ENCODE assay signal across 26 mouse cellular contexts in genomic region chrX:162348341-162348740, GRCm38 (mm10).
DNase-seq lines count a peak whose midpoint lies in the region; ATAC-seq and TF ChIP-seq lines count a peak whose summit lies in the region.
"Had no signal": no experiment of that assay in that cellular context is flagged by ENCODE, and none has a peak within 500 bp of the region (broad histone marks: within the 10 kb centered on the region; RNA-seq: fewer than 3 reads in every experiment).

No protein-coding gene starts in this region.

- H3K4me2 ChIP-seq in lung, embryonic 14.5 days, result no peak overlapping the region
- no peak overlapping the region for H3K4me2 ChIP-seq in lung, postnatal 0 days (replicated peaks; ENCODE audit: low read depth, low read length)
- H3K4me2 ChIP-seq in midbrain, embryonic 16.5 days (ENCODE audit: low read length), result no peak overlapping the region
- no peak overlapping the region for H3K4me2 ChIP-seq in forebrain, embryonic 12.5 days
- no peak overlapping the region for H3K4me2 ChIP-seq in liver, embryonic 12.5 days
- H3K4me2 ChIP-seq: heart, embryonic 15.5 days; hindbrain, embryonic 13.5 days; midbrain, embryonic 15.5 days; neural tube, embryonic 13.5 days had no signal

- H3K9me3 ChIP-seq in lung, embryonic 14.5 days (ENCODE audit: low read depth, low read length), result no peaks in the 10 kb centered on the region
- no peaks in the 10 kb centered on the region for H3K9me3 ChIP-seq in lung, postnatal 0 days (ENCODE audit: low read length)
- H3K9me3 ChIP-seq in midbrain, embryonic 16.5 days (replicated peaks; ENCODE audit: control insufficient read depth, low read length, poor library complexity, severe bottlenecking), result no peaks in the 10 kb centered on the region
- no peaks in the 10 kb centered on the region for H3K9me3 ChIP-seq in forebrain, embryonic 12.5 days
- H3K9me3 ChIP-seq in liver, embryonic 12.5 days (replicated peaks), result no peaks in the 10 kb centered on the region
- H3K9me3 ChIP-seq: heart, embryonic 15.5 days; hindbrain, embryonic 13.5 days; midbrain, embryonic 15.5 days; neural tube, embryonic 13.5 days had no signal

- no peak overlapping the region for H3K9ac ChIP-seq in lung, embryonic 14.5 days
- no peak overlapping the region for H3K9ac ChIP-seq in lung, postnatal 0 days (replicated peaks; ENCODE audit: low read depth)
- no peak overlapping the region for H3K9ac ChIP-seq in midbrain, embryonic 16.5 days (ENCODE audit: low read depth, low read length)
- no peak overlapping the region for H3K9ac ChIP-seq in forebrain, embryonic 12.5 days
- H3K9ac ChIP-seq in liver, embryonic 12.5 days, result no peak overlapping the region
- H3K9ac ChIP-seq: heart, embryonic 15.5 days; hindbrain, embryonic 13.5 days; liver, postnatal 0 days; midbrain, embryonic 15.5 days; neural tube, embryonic 13.5 days had no signal

- H3K36me3 ChIP-seq in lung, embryonic 14.5 days (ENCODE audit: insufficient read depth), result no peaks in the 10 kb centered on the region
- H3K36me3 ChIP-seq in lung, postnatal 0 days (ENCODE audit: insufficient read depth, low read length), result no peaks in the 10 kb centered on the region
- H3K36me3 ChIP-seq in midbrain, embryonic 16.5 days (ENCODE audit: control insufficient read depth, insufficient read depth, low read length), result no peaks in the 10 kb centered on the region
- no peaks in the 10 kb centered on the region for H3K36me3 ChIP-seq in forebrain, embryonic 12.5 days (replicated peaks)
- H3K36me3 ChIP-seq in liver, embryonic 12.5 days, result no peaks in the 10 kb centered on the region
- H3K36me3 ChIP-seq: heart, embryonic 15.5 days; hindbrain, embryonic 13.5 days; midbrain, embryonic 15.5 days; neural tube, embryonic 13.5 days had no signal

- peak; percentile 22 for DNase-seq in lung, embryonic 14.5 days
- DNase-seq in lung, postnatal 0 days (ENCODE audit: low spot score), result no peak
- DNase-seq in embryo, embryonic 10.5 days (ENCODE audit: low spot score), result peak; percentile 28
- DNase-seq: adrenal gland, postnatal 10 days; cerebellum, adult 9-11 months; heart, postnatal 36 days; kidney, adult 11 months; layer of hippocampus, adult 9-11 months; liver, postnatal 0 days; lung, postnatal 36 days; retina, postnatal 1 day; right cerebral cortex, postnatal 25 days; spleen, adult 18-20 months had no signal

- H3K27ac ChIP-seq in lung, embryonic 14.5 days (ENCODE audit: low read depth), result no peak overlapping the region
- H3K27ac ChIP-seq in lung, postnatal 0 days (ENCODE audit: low read length), result no peak overlapping the region
- peak overlapping the region; percentile 93 for H3K27ac ChIP-seq in embryonic fibroblast, embryonic 13.5 days (ENCODE audit: insufficient read depth, low read length)
- no peak overlapping the region for H3K27ac ChIP-seq in midbrain, embryonic 16.5 days (ENCODE audit: low read length)
- H3K27ac ChIP-seq in forebrain, embryonic 12.5 days, result no peak overlapping the region
- no peak overlapping the region for H3K27ac ChIP-seq in liver, embryonic 12.5 days
- H3K27ac ChIP-seq: heart, embryonic 15.5 days; hindbrain, embryonic 13.5 days; kidney, postnatal 0 days; midbrain, embryonic 15.5 days; neural tube, embryonic 13.5 days had no signal

- no peaks in the 10 kb centered on the region for H3K4me1 ChIP-seq in lung, embryonic 14.5 days (ENCODE audit: insufficient read depth)
- no peaks in the 10 kb centered on the region for H3K4me1 ChIP-seq in lung, postnatal 0 days (ENCODE audit: insufficient read depth, low read depth, low read length)
- peaks cover 7% of the 10 kb centered on the region for H3K4me1 ChIP-seq in embryonic fibroblast, embryonic 13.5 days (ENCODE audit: control insufficient read depth, insufficient read depth, low read length)
- H3K4me1 ChIP-seq in midbrain, embryonic 16.5 days (ENCODE audit: control insufficient read depth, insufficient read depth, low read length), result no peaks in the 10 kb centered on the region
- H3K4me1 ChIP-seq in forebrain, embryonic 12.5 days, result no peaks in the 10 kb centered on the region
- no peaks in the 10 kb centered on the region for H3K4me1 ChIP-seq in liver, embryonic 12.5 days
- H3K4me1 ChIP-seq: hindbrain, embryonic 13.5 days; megakaryocyte, embryonic 14.5 days; midbrain, embryonic 15.5 days; neural tube, embryonic 13.5 days had no signal

- ATAC-seq in lung, embryonic 14.5 days (ENCODE audit: insufficient read depth), result peak; percentile 14; the same call in 1 of the 2 replicates
- ATAC-seq in lung, postnatal 0 days, result no peak
- ATAC-seq in midbrain, embryonic 16.5 days, result no peak
- no peak for ATAC-seq in forebrain, embryonic 12.5 days (ENCODE audit: low FRiP score)
- ATAC-seq in liver, embryonic 12.5 days, result no peak
- ATAC-seq: forebrain, embryonic 14.5 days; liver, postnatal 0 days; midbrain, embryonic 15.5 days had no signal

- no peak overlapping the region for H3K4me3 ChIP-seq in lung, embryonic 14.5 days (ENCODE audit: low read depth, low read length)
- no peak overlapping the region for H3K4me3 ChIP-seq in lung, postnatal 0 days (ENCODE audit: low read depth, low read length)
- no peak overlapping the region for H3K4me3 ChIP-seq in embryonic fibroblast, embryonic 13.5 days (ENCODE audit: insufficient read depth, low read length)
- no peak overlapping the region for H3K4me3 ChIP-seq in midbrain, embryonic 16.5 days (ENCODE audit: low read depth, low read length)
- no peak overlapping the region for H3K4me3 ChIP-seq in forebrain, embryonic 12.5 days (replicated peaks)
- no peak overlapping the region for H3K4me3 ChIP-seq in liver, embryonic 12.5 days
- H3K4me3 ChIP-seq: erythroblast, embryonic 14.5 days; heart, embryonic 15.5 days; hindbrain, embryonic 13.5 days; megakaryocyte, embryonic 14.5 days; midbrain, embryonic 15.5 days; myocyte; neural tube, embryonic 13.5 days had no signal

- no peaks in the 10 kb centered on the region for H3K27me3 ChIP-seq in lung, embryonic 14.5 days (ENCODE audit: insufficient read depth, low read length)
- H3K27me3 ChIP-seq in lung, postnatal 0 days (replicated peaks; ENCODE audit: insufficient read depth, low read length), result no peaks in the 10 kb centered on the region
- H3K27me3 ChIP-seq in midbrain, embryonic 16.5 days (ENCODE audit: control insufficient read depth, insufficient read depth, low read depth, low read length), result no peaks in the 10 kb centered on the region; the same call in 1 of the 2 replicates
- peaks cover 24% of the 10 kb centered on the region for H3K27me3 ChIP-seq in forebrain, embryonic 12.5 days
- H3K27me3 ChIP-seq in liver, embryonic 12.5 days (replicated peaks), result peaks cover 25% of the 10 kb centered on the region
- H3K27me3 ChIP-seq: heart, embryonic 15.5 days; midbrain, embryonic 15.5 days had no signal

- TF ChIP-seq CTCF in lung, embryonic 14.5 days (IDR thresholded peaks at IDR 0.05; ENCODE audit: low read depth), result no peak
- TF ChIP-seq CTCF in lung, postnatal 0 days (IDR thresholded peaks at IDR 0.05), result no peak
- no peak for TF ChIP-seq CTCF in embryonic fibroblast, embryonic 13.5 days (IDR thresholded peaks at IDR 0.05; ENCODE audit: borderline replicate concordance, insufficient read depth, low read length)

- WGBS in lung, embryonic 14.5 days, result 19% methylated on average over 4 of the region's 4 CpGs
- 45% methylated on average over 4 of the region's 4 CpGs for WGBS in lung, postnatal 0 days
- WGBS in midbrain, embryonic 16.5 days, result 64% methylated on average over 4 of the region's 4 CpGs
- WGBS in forebrain, embryonic 12.5 days, result 57% methylated on average over 4 of the region's 4 CpGs
- 42% methylated on average over 4 of the region's 4 CpGs for WGBS in liver, embryonic 12.5 days (ENCODE audit: insufficient replicate concordance)

- no peak for TF ChIP-seq POLR2A in embryonic fibroblast, embryonic 13.5 days (IDR thresholded peaks at IDR 0.05; ENCODE audit: low read depth, low read length)

- TF ChIP-seq EP300 in lung, postnatal 0 days (IDR thresholded peaks at IDR 0.05), result no peak
